Mouse (Mus musculus) inflammation-experienced regulatory T-cells, adult 6 months (primary cell): ENCODE results near the gene Ugt1a5. TPM values are rescaled to one million over a fixed set of nuclear protein-coding genes. Genes with fewer than 3 reads are reported as not detected.
"Not testable (repeated sequence)": the region's sequence is repeated elsewhere in the genome, so short reads cannot be mapped to it uniquely, and the experiment has no call there.

Experiments used
- ATAC-seq: one replicate; pipeline ENCODE4 v1.8.0; 2017
- polyA plus RNA-seq, 3 experiments: library from polyadenylated mRNA; unstranded; fragments of 100-300 nt; shearing (Covaris generic); gene quantifications; one replicate each; pipeline ENCODE4 v1.2.1; 2017

Gene Ugt1a5
- not detected for polyA plus RNA-seq

DNA sequence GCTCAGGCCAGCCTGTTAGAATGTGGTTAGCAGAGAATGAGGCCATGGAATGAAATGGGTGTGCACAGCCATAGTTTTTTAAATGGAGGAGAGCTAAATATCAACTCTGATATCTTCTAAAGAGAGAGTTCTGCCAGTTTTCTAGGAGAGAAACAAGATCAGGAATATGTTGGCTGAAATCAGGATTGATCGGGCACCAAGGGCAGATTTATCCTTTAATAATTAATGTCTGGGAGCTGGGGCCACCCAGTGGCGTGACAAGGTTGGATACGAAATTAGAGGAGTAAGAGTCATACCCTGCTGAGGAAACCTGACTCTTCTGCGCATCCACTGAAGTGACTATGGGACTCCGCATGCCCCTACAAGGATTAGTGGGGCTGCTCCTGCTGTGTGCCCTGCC is at the start of gene Ugt1a5:
Ugt1a5 (plus strand) TSS at position 302 of the 400 bp plus-strand sequence.
- no peak for ATAC-seq

DNA sequence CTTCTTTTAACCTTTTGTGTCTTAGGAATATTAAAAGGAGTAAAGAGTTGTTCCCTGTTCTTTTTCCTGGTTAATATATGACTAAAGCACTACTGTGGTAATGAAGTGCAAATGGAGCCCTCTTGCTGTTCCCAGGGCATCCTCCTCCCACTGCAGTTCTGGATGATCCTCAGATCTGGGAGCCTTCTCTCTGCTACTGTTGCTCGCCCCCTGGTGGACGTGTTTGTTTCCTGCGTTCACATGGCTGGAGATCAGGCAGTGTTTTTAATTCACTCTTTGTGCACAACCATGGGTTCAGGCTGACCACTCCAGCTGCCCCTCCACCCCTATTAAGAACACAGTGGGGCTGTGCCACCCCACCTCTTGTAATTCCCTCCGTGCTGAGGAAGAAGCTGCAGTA is 45.3 kb upstream of the Ugt1a5 start:
- ATAC-seq: not testable (repeated sequence)

DNA sequence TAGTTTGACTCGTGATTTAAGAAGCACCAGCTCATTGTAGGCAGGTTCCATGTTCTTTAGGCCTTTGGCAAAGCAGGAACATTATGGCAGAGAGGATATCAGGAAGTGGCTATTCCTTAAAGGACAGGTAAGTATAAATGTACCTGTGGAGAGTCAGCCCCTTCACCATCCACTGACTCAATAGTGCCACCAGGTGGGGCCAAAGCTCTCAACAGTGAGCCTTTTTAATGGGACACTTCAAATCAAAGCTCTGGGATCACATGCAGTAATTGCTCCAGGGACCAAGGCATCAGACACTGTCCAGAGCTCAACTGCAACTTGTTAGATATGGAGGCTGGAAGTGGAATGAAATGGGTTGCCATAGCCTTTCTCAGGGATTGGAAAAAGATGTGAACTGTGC is 44.3 kb upstream of the Ugt1a5 start:
- ATAC-seq: not testable (repeated sequence)

DNA sequence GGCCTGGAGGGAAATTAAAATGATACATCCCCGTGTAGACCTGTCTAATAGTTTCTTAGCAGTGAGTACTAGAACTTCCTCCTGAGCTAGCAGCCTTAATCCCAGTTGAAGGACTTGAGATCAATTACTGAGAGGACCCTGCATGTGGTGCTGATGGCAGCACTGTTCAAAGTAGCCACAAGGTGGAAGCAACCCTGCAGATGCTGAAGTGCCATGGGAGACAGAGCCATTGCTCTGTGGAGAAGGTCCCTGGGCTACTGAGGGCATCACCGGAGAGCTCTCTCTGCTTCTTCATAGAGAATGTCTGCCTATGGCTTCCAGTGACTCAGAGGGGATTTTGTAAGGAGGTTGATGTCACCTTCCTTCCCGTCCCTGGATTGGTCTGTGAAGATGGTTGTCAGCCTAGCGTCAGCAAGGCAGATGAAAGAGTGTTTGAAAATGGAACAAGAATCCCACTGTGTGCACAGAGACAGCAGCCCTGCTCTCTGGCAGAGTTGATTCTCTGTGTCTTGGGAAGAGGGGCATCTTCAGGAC is 39.9 kb upstream of the Ugt1a5 start:
- ATAC-seq: not testable (repeated sequence)

DNA sequence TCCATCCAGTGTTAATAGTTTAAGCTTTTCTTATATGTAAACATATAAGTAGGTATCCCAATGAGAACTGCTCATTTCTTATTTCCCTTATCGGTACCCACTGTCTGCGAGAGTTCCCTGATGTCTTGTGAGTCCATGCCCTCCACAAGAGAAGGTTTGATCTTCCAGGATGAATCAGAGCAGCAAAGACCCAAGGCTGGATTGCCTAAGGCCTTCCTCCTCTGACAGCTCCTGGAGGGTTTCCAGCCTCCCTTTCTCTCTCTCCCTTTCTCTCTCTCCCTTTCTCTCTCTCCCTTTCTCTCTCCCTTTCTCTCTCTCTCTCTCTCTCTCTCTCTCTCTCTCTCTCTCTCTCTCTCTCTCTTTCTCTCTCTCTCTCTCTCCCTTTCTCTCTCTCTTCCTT is 36.7 kb upstream of the Ugt1a5 start:
- ATAC-seq: not testable (repeated sequence)

DNA sequence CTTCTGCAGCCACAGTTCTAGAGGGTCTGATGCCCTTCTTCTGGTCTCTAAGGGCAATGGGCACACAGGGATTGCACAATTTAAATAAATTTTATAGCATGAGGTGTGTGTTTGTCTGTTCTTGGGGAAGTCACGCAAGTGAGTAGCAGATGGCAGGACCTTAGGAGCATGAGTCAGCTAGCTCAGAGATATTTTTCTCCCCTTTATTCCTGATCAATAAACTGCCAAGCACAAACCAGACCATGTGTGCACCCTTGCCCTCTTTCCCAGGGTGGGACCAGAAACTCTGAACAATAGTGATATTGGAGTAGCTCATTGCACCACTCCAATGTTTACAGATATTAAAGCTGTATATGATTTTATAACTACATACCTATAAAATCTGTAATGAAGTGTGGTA is 35.6 kb upstream of the Ugt1a5 start:
- not testable (repeated sequence) for ATAC-seq

DNA sequence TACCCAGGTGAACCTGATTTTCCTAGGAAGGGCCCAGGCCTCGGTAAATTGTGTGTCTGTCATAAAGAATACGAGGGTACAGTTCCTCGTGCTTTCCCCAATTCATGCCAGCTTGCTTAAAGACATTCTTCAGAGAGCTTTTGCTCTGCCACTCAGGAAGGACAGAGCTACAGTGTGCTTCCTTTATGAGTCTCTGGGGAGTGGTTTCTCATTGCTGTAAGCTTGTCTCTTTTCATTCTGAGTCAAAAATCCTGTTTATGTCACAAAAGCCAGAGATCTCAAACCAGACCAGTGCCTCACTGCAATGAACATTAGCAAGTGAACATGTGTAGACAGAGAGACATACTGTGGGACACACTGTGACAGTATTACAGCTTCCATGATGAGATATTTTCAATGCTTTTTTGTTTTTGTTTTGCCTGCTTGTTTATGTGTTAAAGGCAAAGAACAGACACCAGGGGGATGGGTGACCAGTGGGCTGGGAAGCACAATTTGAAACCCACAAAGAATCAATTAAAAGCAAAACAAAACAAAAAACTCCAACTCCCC is 31.8 kb upstream of the Ugt1a5 start:
- ATAC-seq: no peak

DNA sequence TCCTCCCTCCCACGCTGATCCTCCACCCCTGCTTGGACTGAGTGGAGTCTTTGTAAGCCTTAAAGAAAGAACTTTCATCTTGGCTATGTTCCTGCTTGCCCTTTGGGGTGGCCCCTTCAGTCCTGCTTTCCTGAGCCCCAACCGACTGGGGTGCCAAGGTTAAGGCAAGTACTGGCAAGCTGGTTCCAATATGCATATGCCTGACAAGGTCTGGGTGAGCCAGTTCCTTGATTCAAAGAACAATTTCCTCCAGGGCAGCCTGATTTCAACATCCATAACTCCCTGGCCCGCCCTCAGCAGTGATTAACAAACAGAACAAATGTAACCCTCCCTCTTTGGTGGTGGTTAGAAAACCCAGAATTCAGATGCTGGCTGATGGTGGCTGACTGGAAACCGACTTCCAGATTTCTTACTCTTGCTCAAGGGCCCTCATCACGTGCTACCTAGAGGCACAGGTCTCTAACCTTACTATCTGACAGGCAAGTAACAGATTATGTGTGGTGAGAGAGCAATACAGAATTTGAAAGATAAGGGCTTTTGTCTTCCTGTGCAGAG is 31.3 kb upstream of the Ugt1a5 start, which contains the start of gene Ugt1a6a:
Ugt1a6a (plus strand) TSS at position 353 of the 555 bp plus-strand sequence.
- ATAC-seq: not testable (repeated sequence)

DNA sequence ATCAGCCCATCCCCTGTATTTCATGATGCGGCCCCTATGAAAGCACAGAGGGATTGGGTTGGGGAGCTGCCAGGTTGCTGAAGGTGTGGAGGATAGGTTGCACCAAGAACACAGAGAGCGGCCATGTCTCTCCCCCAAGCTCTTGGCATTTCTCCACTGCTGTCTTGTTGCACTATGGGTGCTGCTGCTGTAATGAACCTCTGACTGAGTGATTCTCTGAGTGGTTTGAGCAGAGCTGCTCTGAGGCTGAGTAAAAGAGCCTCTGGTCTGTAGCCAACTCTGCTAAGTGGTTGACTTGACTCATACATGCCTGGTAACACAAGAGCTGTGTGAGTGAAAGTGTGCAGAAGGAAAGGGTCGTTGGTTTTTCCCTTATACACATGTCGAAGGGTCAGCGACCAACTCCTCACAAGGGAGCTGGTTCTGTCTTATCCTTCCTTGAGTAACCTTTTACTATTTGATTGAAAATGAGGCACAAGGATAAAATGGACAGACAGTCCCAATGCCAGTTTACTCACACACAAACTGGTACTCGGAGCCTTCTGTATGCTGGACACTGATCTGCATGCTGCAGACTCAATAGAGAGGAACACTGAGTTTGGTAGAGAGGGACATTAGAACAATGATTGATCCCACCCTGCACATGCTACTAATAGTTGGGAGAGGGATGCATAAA is 30.4 kb upstream of the Ugt1a5 start:
- ATAC-seq: not testable (repeated sequence)

DNA sequence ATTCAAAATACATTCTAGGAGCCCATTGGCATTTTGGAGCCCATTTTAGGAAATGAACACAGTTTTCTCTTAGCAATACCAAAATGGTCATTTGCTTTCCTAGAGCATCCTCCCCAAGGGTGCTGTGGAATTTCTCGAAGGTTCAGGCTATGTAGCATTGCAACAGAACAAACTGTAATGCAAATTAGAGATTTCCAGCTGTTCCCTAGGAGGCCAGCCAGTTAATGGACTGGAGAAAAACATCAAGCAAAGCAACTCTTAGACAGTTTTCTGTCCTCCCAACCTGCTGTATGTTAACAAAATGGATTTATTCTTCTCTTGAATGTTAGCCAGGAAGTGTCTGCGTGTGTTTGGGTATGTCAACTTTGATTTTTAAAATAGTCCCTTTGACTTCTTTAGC is 29.2 kb upstream of the Ugt1a5 start:
- ATAC-seq: no peak

DNA sequence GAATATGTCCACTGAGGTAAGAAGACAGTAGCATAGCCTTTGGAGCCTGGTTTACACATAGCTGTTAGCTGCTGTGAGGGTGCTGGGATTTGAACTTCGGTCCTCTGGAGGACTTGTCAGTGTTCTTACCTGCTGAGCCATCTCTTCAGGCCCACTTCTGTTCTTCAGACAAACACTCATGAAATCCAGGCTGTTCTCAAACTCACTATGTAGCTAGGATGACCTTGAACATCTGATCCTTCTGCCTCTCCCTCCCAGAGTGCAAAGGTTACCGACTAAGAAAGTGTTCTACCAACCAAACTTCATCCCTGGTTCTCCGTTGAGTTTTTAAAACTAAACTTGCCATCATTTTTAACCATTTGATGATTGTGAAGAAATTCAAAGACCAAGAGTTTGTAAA is 28.5 kb upstream of the Ugt1a5 start:
- no peak for ATAC-seq

DNA sequence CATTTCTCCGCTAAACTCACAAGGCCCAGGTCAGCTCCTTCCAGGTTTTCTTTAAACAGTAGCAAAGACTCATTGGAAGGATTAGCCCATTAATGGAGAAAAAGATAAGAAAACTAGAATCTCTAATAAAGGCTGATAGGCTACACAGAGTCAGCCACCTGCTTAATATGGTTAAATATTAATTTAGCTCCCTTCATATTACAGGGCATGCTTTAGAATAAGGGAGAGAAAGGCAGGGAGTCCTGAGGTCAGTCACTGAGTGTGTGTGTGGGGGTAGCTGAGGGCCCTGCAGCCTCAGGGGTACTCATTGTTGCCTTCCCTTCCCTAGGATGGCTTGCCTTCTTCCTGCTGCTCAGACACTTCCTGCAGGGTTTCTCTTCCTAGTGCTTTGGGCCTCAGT is 27.7 kb upstream of the Ugt1a5 start:
- no peak for ATAC-seq

DNA sequence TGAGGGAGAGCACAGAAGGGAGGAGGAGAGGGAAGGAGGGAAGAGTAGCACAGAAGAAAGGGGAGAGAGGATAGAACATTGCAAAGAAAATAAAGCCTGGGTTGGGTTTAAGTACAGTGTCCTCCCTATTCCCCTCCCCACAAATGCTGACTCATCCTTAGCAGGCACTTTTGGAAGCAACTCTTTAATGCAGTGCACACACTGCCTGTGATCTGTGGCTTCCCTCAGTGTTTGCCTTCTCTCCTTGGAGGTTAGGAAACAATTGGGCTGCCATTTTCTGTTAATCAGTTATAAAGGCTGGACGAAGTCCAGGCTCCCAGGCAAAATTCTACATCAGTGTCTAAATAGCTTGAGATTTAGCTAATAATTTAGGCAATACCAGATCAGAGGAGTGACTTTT is 25.3 kb upstream of the Ugt1a5 start:
- ATAC-seq: not testable (repeated sequence)

DNA sequence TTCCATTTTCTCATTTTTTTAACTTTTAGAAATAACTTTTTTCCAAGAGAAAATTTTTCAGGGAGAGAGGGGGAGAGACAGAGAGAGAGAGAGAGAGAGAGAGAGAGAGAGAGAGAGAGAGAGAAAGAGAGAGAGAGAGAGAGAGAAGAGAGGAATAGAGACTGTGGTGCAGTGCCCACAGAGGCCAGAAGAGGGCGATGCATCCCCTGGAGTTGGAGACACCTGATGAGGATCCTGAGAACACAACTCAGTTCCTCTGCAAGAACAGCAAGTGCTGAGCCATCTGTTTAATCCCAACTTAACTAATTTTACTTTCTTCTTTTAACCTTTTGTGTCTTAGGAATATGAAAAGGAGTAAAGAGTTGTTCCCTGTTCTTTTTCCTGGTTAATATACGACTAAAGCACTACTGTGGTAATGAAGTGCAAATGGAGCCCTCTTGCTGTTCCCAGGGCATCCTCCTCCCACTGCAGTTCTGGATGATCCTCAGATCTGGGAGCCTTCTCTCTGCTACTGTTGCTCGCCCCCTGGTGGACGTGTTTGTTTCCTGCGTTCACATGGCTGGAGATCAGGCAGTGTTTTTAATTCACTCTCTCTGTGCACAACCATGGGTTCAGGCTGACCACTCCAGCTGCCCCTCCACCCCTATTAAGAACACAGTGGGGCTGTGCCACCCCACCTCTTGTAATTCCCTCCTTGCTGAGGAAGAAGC is 21.7 kb upstream of the Ugt1a5 start:
- ATAC-seq: not testable (repeated sequence)

DNA sequence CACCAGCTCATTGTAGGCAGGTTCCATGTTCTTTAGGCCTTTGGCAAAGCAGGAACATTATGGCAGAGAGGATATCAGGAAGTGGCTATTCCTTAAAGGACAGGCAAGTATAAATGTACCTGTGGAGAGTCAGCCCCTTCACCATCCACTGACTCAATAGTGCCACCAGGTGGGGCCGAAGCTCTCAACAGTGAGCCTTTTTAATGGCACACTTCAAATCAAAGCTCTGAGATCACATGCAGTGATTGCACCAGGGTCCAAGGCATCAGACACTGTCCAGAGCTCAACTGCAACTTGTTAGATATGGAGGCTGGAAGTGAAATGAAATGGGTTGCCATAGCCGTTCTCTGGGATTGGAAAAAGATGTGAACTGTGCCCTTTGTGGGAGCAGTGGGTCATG is 20.5 kb upstream of the Ugt1a5 start:
- not testable (repeated sequence) for ATAC-seq

DNA sequence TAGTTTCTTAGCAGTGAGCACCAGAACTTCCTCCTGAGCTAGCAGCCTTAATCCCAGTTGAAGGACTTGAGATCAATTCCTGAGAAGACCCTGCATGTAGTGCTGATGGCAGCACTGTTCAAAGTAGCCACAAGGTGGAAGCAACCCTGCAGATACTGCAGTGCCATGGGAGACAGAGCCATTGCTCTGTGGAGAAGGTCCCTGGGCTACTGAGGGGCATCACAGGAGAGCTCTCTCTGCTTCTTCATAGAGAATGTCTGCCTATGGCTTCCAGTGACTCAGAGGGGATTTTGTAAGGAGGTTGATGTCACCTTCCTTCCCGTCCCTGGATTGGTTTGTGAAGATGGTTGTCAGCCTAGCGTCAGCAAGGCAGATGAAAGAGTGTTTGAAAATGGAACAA is 15.7 kb upstream of the Ugt1a5 start:
- not testable (repeated sequence) for ATAC-seq

DNA sequence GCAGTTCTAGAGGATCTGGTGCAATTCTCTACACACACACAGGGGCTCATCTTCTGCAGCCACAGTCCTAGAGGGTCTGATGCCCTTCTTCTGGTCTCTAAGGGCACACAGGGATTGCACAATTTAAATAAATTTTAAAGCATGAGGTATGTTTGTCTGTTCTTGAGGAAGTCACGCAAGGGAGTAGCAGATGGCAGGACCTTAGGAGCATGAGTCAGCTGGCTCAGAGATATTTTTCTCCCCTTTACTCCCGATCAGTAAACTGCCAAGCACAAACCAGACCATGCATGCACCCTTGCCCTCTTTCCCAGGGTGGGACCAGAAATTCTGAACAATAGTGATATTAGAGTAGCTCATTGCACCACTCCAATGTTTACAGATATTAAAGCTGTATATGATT is 7.4 kb upstream of the Ugt1a5 start:
- no peak for ATAC-seq

DNA sequence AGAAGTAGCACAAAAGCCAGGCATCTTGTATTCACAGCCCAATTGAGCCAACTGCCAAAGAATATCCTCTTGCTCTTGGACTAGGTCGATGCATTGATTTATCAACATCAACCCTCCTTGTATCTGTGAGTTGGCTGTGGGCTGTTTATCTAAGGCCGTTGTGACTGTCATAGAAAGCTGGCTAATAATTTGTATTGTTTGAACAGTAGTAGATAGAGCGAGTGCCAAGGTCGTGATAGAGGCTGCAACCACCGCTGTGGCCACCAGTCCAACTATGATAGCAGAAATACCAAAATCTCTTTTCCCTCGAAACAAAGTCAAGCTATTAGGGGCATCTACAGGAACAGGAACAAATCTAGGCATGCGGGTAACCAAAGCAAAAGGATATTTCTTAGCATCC is 6.4 kb downstream of the Ugt1a5 start:
- not testable (repeated sequence) for ATAC-seq

DNA sequence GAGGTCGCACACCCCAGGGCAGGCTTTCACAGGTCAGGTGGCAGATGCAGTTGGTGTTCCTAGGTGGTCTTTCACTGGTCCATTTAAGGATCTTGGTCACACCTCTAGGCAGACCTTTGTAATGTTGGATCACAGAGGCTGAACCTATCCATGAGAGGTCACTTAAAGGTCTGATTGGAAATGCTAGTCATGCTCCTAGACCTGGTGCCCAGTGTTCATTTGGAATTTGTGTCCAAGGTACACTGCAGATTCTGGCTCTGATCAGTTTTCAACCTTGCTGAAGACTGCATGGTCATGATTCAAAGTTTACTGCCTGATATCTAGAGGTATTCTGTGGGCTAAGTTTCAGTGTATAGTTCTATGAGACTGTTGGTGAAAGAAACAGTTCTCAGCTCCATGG is 13.8 kb downstream of the Ugt1a5 start:
- no peak for ATAC-seq

DNA sequence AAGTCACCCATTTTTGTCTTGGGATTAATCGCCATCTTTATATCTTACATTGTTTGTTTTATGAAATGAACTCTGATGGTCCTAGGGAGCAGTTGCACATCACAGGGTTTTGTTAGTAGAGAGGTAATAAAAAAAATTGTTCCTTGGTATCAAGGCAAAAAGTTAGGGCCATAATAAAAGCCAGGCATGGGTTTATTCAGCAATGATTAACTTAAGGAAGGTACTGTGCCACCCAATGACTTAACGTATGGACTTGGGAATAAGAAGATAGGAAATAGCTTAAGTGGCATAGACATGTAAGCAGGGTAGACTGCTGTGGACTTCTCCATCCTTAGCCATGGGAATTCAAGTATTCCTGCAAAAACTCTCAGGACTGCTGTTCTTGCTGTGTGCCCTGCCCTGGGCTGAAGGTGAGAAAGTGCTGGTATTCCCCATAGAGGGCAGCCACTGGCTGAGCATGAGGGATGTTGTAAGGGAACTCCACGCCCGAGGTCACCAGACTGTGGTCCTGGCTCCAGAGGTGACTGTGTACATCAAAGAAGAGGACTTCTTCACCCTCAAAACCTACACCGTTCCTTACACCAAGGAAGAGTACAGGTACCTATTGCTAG is 20.6 kb downstream of the Ugt1a5 start:
- no peak for ATAC-seq

DNA sequence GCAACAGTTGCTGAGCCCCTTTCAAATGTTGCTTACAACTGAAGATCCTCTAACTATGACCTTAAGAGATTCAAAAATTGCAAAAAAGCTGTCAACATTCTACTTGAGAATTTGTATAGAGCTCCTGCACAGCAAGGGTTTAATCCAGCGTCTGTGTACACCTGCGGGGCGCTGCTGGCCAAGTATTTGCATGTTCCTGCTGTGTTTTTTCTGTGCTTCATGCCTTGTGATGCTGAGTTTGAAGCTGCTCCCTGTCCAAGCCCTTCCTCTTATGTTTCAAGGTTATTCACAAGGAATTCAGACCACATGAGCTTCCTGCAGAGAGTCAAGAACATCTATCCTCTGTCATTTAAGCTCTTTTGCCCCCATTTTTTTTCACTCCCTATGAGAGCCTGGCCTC is 26.3 kb downstream of the Ugt1a5 start:
- no peak for ATAC-seq

DNA sequence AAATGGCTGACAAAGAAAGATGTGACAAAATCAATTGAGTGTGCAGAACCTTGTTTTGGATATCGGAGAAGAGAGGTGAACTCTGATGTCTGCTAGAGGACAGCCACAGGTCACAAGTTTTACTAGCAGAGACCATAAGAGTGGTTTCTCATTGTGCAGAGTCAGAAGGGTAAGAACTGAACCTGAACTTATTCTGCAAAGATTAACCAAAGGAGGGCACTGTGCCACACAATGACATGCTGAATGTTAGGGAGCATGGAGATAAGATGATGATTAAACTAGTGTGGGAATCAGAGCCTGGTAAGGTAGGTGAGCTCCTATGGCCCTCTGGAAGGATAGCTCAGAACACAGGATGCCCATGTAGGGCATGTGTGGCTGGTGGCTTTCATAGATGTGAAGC is 29.9 kb downstream of the Ugt1a5 start:
- ATAC-seq: no peak

DNA sequence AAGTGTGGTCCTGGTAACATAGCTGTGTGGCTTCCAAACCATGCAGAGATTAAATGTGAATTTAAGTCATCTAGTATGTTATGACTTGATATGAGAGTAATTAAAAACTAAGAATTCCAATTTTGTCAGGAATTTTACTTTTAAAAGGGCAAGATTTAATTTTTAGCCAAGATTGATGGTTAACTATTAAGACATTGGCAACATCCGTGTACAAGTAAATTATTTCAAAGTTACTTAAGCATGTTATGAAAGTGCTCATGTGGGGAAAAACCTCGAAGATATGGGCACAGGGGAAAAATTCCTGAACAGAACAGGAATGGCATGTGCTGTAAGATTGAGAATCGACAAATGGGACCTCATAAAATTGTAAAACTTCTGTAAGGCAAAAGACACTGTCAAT is 31.6 kb downstream of the Ugt1a5 start:
- no peak for ATAC-seq
